ENCODE assay signal across 22 mouse cellular contexts in genomic region chr4:72996102-72996501, GRCm38 (mm10).
DNase-seq lines count a peak whose midpoint lies in the region; ATAC-seq and TF ChIP-seq lines count a peak whose summit lies in the region.
"Had no signal": no experiment of that assay in that cellular context is flagged by ENCODE, and none has a peak within 500 bp of the region (broad histone marks: within the 10 kb centered on the region; RNA-seq: fewer than 3 reads in every experiment).

No protein-coding gene starts in this region.

- no peaks in the 10 kb centered on the region for H3K36me3 ChIP-seq in intestine, embryonic 15.5 days
- H3K36me3 ChIP-seq in intestine, embryonic 16.5 days (ENCODE audit: control insufficient read depth, insufficient read depth, low read length): no peaks in the 10 kb centered on the region
- H3K36me3 ChIP-seq in forebrain, postnatal 0 days (ENCODE audit: insufficient read depth): no peaks in the 10 kb centered on the region
- H3K36me3 ChIP-seq in midbrain, postnatal 0 days (ENCODE audit: insufficient read depth, low read length): no peaks in the 10 kb centered on the region
- H3K36me3 ChIP-seq: embryonic facial prominence, embryonic 13.5 days; hindbrain, embryonic 15.5 days; liver, embryonic 12.5 days; midbrain, embryonic 12.5 days had no signal

- 0 out of 2 replicates have a peak, but pooled peaks have one; percentile 25 for ATAC-seq in intestine, embryonic 15.5 days
- no peak for ATAC-seq in intestine, embryonic 16.5 days
- ATAC-seq in forebrain, postnatal 0 days: peak; percentile 73
- ATAC-seq in midbrain, postnatal 0 days (ENCODE audit: low FRiP score): no peak
- ATAC-seq: liver, embryonic 12.5 days had no signal

- 51% methylated on average over 2 of the region's 2 CpGs for WGBS in intestine, embryonic 15.5 days
- WGBS in intestine, embryonic 16.5 days: 43% methylated on average over 2 of the region's 2 CpGs
- 57% methylated on average over 2 of the region's 2 CpGs for WGBS in forebrain, postnatal 0 days
- 77% methylated on average over 2 of the region's 2 CpGs for WGBS in midbrain, postnatal 0 days

- H3K4me3 ChIP-seq in intestine, embryonic 15.5 days (replicated peaks): no peak overlapping the region
- H3K4me3 ChIP-seq in intestine, embryonic 16.5 days (ENCODE audit: low read length): no peak overlapping the region
- no peak overlapping the region for H3K4me3 ChIP-seq in forebrain, postnatal 0 days (ENCODE audit: low read depth, low read length)
- no peak overlapping the region for H3K4me3 ChIP-seq in midbrain, postnatal 0 days (ENCODE audit: low read depth, low read length)
- H3K4me3 ChIP-seq: embryonic facial prominence, embryonic 13.5 days; hindbrain, embryonic 15.5 days; liver, embryonic 12.5 days; midbrain, embryonic 12.5 days had no signal

- no peaks in the 10 kb centered on the region for H3K9me3 ChIP-seq in intestine, embryonic 15.5 days
- H3K9me3 ChIP-seq in intestine, embryonic 16.5 days (ENCODE audit: control insufficient read depth, low read length): no peaks in the 10 kb centered on the region
- no peaks in the 10 kb centered on the region for H3K9me3 ChIP-seq in forebrain, postnatal 0 days (ENCODE audit: low read length)
- no peaks in the 10 kb centered on the region for H3K9me3 ChIP-seq in midbrain, postnatal 0 days (ENCODE audit: low read length)
- H3K9me3 ChIP-seq: embryonic facial prominence, embryonic 13.5 days; hindbrain, embryonic 15.5 days; liver, embryonic 12.5 days; midbrain, embryonic 12.5 days had no signal

- H3K27me3 ChIP-seq in intestine, embryonic 15.5 days (replicated peaks): no peaks in the 10 kb centered on the region
- H3K27me3 ChIP-seq in intestine, embryonic 16.5 days (replicated peaks; ENCODE audit: control insufficient read depth, insufficient read depth, low read length): no peaks in the 10 kb centered on the region
- H3K27me3 ChIP-seq in forebrain, postnatal 0 days (ENCODE audit: insufficient read depth, low read length): no peaks in the 10 kb centered on the region
- no peaks in the 10 kb centered on the region for H3K27me3 ChIP-seq in midbrain, postnatal 0 days (ENCODE audit: insufficient read depth, low read length)
- H3K27me3 ChIP-seq: hindbrain, embryonic 15.5 days; liver, embryonic 12.5 days; midbrain, embryonic 12.5 days had no signal

- no peak for TF ChIP-seq CTCF in forebrain, postnatal 0 days (IDR thresholded peaks at IDR 0.05; ENCODE audit: low read depth)
- no peak for TF ChIP-seq CTCF in midbrain, postnatal 0 days (IDR thresholded peaks at IDR 0.05)

- no peaks in the 10 kb centered on the region for H3K4me1 ChIP-seq in intestine, embryonic 15.5 days (replicated peaks)
- H3K4me1 ChIP-seq in intestine, embryonic 16.5 days (ENCODE audit: control insufficient read depth, insufficient read depth, low read length): no peaks in the 10 kb centered on the region
- H3K4me1 ChIP-seq in forebrain, postnatal 0 days (ENCODE audit: insufficient read depth): no peaks in the 10 kb centered on the region
- no peaks in the 10 kb centered on the region for H3K4me1 ChIP-seq in midbrain, postnatal 0 days (ENCODE audit: insufficient read depth, low read length)
- H3K4me1 ChIP-seq: embryonic facial prominence, embryonic 13.5 days; hindbrain, embryonic 15.5 days; liver, embryonic 12.5 days; midbrain, embryonic 12.5 days had no signal

- no peak overlapping the region for H3K27ac ChIP-seq in intestine, embryonic 15.5 days
- H3K27ac ChIP-seq in intestine, embryonic 16.5 days (ENCODE audit: low read length): no peak overlapping the region
- H3K27ac ChIP-seq in forebrain, postnatal 0 days (ENCODE audit: low read depth, low read length): no peak overlapping the region
- H3K27ac ChIP-seq in midbrain, postnatal 0 days (ENCODE audit: low read depth, low read length): no peak overlapping the region
- H3K27ac ChIP-seq: embryonic facial prominence, embryonic 13.5 days; hindbrain, embryonic 15.5 days; liver, embryonic 12.5 days; midbrain, embryonic 12.5 days had no signal

- no peak overlapping the region for H3K9ac ChIP-seq in intestine, embryonic 15.5 days
- no peak overlapping the region for H3K9ac ChIP-seq in intestine, embryonic 16.5 days (ENCODE audit: low read depth, low read length)
- no peak overlapping the region for H3K9ac ChIP-seq in forebrain, postnatal 0 days
- no peak overlapping the region for H3K9ac ChIP-seq in midbrain, postnatal 0 days (replicated peaks; ENCODE audit: low read length, poor library complexity, severe bottlenecking)
- H3K9ac ChIP-seq: embryonic facial prominence, embryonic 13.5 days; hindbrain, embryonic 15.5 days; liver, embryonic 12.5 days; midbrain, embryonic 12.5 days had no signal

- H3K4me2 ChIP-seq in intestine, embryonic 15.5 days (replicated peaks): no peak overlapping the region
- H3K4me2 ChIP-seq in intestine, embryonic 16.5 days (ENCODE audit: low read depth, low read length): no peak overlapping the region
- H3K4me2 ChIP-seq in forebrain, postnatal 0 days (ENCODE audit: low read depth): no peak overlapping the region
- no peak overlapping the region for H3K4me2 ChIP-seq in midbrain, postnatal 0 days (ENCODE audit: low read depth, low read length, poor library complexity, severe bottlenecking)
- H3K4me2 ChIP-seq: embryonic facial prominence, embryonic 13.5 days; heart, embryonic 11.5 days; hindbrain, embryonic 15.5 days; liver, embryonic 12.5 days; midbrain, embryonic 12.5 days had no signal

- peak; percentile 20 to 24 for DNase-seq in right cerebral cortex, postnatal 10 days (ENCODE audit: low spot score in 2 of 2)
- DNase-seq in right cerebral cortex, postnatal 25 days: no peak
- DNase-seq in forebrain, postnatal 0 days: peak; percentile 77
- no peak for DNase-seq in ovary, postnatal 14 days (ENCODE audit: low spot score)
- DNase-seq in midbrain, postnatal 0 days (ENCODE audit: low spot score): no peak
- DNase-seq: adrenal gland, adult 2 months; cerebellum, adult 2 months; cerebellum, postnatal 25 days; gastrocnemius, postnatal 14 days; heart, adult 11 months; kidney, postnatal 36 days; layer of hippocampus, postnatal 36 days; left cerebral cortex, postnatal 4 days; lung, adult 18-20 months; lung, postnatal 14 days had no signal

Comparison
In these comparisons a context has a peak if more than half of its experiments do, and no peak if none do; other contexts are left out.
1. ATAC-seq: peak in intestine, embryonic 15.5 days (single experiment) and forebrain, postnatal 0 days (single experiment); none in intestine, embryonic 16.5 days (single experiment) and midbrain, postnatal 0 days (single experiment).
2. DNase-seq: peak in right cerebral cortex, postnatal 10 days (2 of 2) and forebrain, postnatal 0 days (single experiment); none in right cerebral cortex, postnatal 25 days (single experiment), ovary, postnatal 14 days (single experiment) and midbrain, postnatal 0 days (single experiment).